Mouse (Mus musculus) urinary bladder, adult 18-20 months (tissue): ENCODE measurements at regions not wholly inside any gene's neighbourhood (a gene's known extent, or its start where the extent isn't known, plus 50 kb on each side); places are given as distances from the start of the nearest gene placed in this dataset.

Experiments used
- DNase-seq, 2 experiments: peaks; one replicate each; pipeline ENCODE4 v3.0.0; 2022; ENCODE audit warnings: low spot score in 2 of 2, mixed read lengths in 2 of 2

- DNase-seq, result no peak
These were observed 75.3 kb upstream of the Ywhaq start for GRCm38 (mm10) chr12:21492549-21493291.

GRCm38 (mm10) chr12:21481644-21482043, 64.2 kb upstream of the Ywhaq start:
- no peak for DNase-seq

GRCm38 (mm10) chr12:21480226-21480625, 62.8 kb upstream of the Ywhaq start:
- DNase-seq, result no peak

- no peak for DNase-seq
These were observed 61.8 kb upstream of the Ywhaq start for GRCm38 (mm10) chr12:21479251-21479650.

GRCm38 (mm10) chr12:21476516-21476915, 59.1 kb upstream of the Ywhaq start:
- DNase-seq, result no peak

GRCm38 (mm10) chr12:21472951-21473710, 55.7 kb upstream of the Ywhaq start:
- no peak for DNase-seq

GRCm38 (mm10) chr12:21472487-21472886, 55.0 kb upstream of the Ywhaq start:
- no peak for DNase-seq

- no peak for DNase-seq
These were observed 54.5 kb upstream of the Ywhaq start for GRCm38 (mm10) chr12:21471986-21472385.

GRCm38 (mm10) chr12:21470286-21470685, 52.8 kb upstream of the Ywhaq start:
- no peak for DNase-seq
